Mouse (Mus musculus) gastrocnemius, postnatal 4 days (tissue): ENCODE measurements around the gene Tnpo2. TPM values are rescaled to one million over a fixed set of nuclear protein-coding genes. Genes with fewer than 3 reads are reported as not detected.

ENCODE experiments used
- DNase-seq, 2 experiments: peaks; one replicate each; pipeline ENCODE4 v3.0.0; 2021 to 2022; ENCODE audit warnings: low spot score in 2 of 2, mixed read lengths in 2 of 2
- total RNA-seq, 2 experiments: library from RNA; stranded (reverse); gene quantifications; 2 replicates each; pipeline ENCODE4 v1.2.3; 2021

Gene Tnpo2
- total RNA-seq, 2 experiments from 2014 or later: 42.8 to 46.7 TPM

DNA sequence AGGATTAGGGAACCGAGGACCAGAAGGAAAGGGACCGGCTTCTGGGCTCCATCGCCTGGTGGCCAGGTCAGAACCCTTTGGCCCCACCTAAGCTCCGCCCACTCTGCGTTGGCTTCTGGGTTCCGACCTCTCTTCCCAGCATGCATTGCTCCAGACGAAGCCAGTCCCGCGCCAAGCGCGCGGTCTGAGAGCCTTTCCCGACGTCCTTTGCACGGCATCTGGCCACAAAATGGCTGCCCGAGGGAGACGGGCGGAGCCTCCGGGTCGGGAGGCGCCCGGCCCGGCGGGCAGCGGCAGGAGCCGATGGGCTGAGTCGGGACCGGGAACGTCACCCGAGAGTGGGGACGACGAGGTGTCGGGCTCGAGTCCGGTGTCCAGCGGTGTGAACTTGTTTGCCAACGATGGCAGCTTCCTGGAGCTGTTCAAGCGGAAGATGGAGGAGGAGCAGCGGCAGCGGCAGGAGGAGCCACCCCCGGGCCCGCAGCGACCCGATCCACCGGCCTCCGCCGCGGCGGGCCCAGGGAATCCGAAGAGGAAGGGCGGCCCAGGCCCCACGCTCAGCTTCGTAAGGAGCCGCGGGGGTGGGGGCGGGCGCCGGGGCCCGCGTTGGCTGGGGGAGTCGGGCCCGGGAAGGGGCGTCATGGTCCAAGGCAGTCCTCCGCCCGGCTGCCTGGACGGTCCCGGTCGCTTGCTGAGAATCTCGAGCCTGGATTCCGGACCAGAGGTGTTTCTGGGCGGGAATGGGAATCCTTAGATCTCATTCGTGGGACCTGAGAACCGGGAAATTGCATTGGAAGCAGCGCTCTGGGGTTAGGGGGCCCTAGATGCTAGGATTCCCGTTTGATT is 9.8 kb upstream of the Tnpo2 start, which contains the start of gene Trir:
Trir (plus strand) TSS at position 154 of the 846 bp plus-strand sequence.
- peak; percentile 91 to 97 for DNase-seq

DNA sequence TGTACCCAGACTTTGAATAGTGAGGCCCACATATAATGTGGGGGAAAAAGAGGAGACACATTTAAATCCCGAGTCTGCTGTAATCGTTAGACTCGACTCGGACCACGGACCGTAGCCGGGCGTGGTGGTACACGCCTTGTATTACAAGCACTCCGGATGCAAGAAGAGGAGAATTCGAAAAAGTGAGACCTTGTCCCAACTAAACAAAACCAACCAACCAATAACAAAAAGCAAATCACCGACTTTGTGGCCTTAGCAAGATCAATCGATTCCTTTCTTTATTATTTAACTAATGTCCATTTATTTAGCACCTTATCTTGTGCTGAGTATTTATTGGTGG is 9.2 kb upstream of the Tnpo2 start:
- DNase-seq: no peak

DNA sequence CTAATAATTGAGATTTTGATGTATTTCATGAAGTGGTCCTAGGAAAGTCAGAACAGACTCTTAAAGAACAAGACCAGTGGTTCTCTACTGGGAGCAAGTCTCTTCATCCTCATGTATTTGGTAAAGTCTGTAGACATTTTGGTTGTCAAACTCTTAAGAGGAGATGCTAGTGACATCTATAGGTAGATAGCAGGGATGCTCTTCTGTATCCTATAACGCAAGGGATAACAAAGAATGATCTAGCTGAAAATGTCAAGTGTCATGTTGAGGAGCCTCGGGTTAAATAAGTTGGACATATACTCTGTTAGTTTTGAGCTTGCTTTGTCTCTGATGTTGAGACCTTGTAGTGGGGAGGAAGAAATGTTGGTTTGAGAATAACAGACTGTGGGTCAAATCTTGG is 8.8 kb upstream of the Tnpo2 start:
- no peak for DNase-seq

- DNase-seq: no peak
Measured at GRCm38 (mm10) chr8:85029271-85029670, 7.4 kb upstream of the Tnpo2 start.

DNA sequence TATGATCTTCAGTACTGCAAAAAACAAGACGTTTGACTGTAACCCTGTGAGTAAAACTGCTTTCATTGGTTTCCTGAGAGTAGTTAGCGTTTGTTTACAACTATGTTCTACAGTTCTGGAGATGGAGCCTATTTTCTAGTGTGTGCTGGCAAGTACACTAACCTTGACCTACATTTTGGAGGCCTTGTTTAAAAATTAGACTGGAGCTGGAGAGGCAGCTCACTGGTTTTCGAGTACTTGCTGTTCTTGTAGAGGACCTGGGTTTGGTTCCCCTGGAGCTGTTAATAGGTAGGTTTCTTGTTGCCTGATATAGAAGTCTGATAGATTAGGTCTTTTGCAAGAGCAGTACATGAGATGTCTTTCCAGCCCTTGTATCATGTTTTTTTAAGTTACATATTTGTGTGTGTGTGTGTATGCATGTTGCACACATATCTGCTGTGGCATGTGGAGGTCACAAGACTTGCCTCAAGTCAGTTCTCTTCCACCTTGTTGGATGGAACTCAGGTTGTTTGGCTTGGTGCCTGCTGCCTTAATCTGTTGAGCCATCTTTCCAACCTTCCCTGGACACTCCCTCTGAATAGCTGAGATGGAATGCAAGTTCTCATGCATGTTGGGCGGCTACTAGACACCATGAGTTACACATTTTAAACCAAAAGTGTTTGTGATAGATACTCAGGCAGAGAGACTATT is 3.9 kb upstream of the Tnpo2 start:
- no peak for DNase-seq

GRCm38 (mm10) chr8:85033867-85034266 is 2.8 kb upstream of the Tnpo2 start:
- no peak for DNase-seq

DNA sequence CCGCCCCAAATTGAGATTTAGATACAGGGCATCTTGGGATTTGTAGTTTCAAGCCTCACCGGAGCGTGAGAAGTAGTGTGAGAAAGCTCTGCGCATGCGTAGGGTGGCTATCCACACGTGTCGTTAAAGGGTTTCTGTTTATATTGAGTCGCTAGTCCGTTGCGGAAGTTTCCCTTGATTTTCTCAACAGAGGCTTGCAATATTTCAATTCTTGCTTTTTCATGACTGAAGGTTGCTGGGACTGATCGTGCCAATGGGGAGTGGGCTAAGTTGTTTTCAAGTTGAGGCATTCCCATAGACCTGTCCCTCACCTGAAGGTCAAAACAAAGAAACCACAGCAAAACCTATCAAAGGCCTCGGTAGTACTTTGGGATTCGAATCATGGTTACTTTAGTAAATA is 2.0 kb upstream of the Tnpo2 start:
- DNase-seq: peak in 1 of 2 experiments; percentile 71

DNA sequence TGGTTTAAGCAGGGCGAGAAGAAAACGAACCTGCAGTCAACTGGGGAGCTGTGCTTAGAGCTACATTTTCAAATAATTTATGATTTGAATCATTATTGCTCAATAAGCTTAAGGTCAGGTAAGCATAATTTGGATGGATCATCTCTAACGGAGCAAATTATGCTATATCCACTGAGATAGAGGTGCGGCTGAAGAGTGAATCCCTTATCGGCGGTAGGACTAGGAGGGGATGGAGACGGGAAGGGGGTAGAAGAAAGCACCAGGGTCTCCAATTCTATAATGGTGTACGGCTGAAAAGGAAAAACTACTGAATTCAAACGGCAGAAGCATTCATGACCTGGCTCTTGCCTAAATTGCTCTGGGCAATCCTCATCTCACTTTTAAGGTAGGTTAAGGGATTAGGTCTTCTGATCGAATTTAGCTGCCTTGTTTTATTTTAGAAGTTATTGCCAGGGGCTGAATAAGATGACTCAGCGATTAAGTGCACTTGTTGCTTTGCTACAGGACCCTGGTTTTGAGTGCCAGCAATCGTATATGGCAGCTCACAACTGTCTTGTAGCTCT is 1.5 kb upstream of the Tnpo2 start:
- no peak for DNase-seq

GRCm38 (mm10) chr8:85035728-85036310 is 896 bp upstream of the Tnpo2 start:
- no peak for DNase-seq

DNA sequence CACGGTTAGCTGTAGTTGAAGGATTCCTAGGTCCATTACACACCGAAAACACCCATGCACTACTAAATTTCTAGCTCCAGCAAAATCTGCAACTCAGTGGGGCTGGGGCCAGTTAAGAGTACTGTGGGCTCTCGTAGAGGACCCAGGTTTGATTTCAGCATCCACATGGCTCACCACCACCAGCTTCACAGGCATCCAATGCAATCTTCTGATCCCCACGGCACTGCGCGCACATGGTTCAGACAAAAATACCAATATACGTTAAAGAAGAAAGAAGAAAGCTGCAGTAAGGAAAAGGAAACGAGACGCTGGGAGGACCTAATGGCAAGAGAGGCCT is 366 bp upstream of the Tnpo2 start:
- no peak for DNase-seq

DNA sequence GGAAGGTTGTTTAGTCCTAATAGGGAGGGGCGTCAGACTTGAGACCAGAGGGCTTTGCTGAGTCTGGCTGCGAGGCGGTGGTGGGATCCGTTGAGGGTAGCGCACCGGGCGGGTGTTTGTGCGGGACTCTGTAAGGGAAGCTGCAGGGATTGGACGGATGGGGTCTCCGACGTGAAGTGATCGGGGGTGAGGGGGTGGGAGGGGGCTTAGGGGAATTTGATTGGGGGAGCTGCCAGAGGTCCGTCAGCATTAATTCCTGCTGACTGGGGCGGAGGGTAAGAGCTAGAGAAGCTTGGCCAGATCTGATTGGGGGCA is 608 bp downstream of the Tnpo2 start:
- no peak for DNase-seq

DNA sequence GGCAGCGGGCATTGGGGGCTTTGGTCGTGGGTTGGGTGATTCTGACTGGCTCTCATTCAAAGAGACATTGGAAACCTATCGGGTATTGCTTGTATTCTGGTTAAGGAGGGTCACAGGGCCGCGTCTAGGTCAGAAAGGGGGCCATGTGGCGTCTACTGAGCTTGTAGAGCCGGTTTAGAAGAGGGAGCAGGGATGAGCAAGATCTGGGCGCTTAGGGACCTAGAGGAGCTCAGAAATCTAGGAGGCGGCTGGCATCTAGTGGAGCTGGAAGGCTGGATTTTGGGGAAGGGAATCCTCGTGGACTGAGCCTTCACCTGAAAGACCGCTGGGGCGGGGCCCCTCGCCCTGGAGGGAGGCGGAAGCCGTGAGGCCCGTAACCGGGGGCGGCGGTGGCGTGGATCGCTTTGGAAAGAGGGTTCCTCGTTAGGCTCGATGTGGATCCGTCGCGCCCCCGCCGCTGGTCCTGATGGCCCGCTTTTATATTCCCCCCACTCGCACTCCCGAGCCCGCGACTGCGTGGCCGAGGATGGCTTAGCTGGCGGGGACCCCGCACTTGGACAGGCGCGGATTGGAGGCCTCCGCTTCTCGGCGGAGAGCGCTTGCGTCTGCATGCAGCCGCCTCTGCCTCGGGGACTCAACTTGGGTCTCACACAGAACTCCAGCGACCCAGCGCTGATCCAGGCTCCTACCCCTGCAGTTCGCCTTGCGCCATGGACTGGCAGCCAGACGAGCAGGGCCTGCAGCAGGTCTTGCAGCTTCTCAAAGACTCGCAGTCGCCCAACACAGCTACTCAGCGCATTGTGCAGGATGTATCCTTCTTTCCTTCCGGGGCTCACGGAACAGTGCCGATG is 1.2 kb downstream of the Tnpo2 start:
- DNase-seq: peak in 1 of 2 experiments; percentile 56

- DNase-seq: no peak
Measured at GRCm38 (mm10) chr8:85043619-85044018, 6.9 kb downstream of the Tnpo2 start.

GRCm38 (mm10) chr8:85057367-85057766 is 20.7 kb downstream of the Tnpo2 start:
- no peak for DNase-seq

DNA sequence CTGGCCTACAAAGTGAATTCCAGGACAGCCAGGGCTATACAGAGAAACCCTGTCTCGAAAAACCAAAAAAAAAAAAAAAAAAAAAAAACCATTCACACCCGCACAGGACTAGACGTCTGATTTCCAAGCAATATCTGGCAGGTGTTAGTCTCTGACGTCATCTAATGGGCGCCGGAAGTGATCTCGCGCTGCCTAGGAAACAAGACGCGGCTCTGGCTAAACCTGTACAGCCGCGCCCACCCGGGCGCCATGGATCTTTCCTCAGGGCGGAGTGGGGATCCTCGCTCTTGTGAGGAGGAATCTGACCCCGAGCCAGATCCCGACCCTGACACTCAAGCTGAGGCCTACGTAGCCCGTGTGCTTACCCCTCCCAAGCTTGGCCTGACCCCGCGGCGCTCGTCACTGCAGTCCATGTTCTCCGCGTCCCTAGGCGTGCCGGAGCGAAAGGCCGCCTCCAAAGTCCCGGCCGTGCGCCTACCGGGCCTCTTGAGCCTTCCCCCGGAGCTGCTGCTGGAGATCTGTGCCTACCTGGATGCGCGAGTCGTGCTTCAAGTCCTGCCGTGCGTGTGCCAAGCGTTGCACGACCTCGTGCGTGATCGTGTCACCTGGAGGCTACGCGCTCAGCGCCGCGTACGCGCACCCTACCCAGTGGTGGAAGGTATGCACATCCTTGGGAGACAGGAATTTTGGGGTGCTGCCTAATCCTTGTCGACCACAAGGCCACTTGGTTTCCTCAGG is 23.3 kb downstream of the Tnpo2 start, which contains the start of gene Fbxw9:
Fbxw9 (plus strand) TSS at position 177 of the 738 bp plus-strand sequence.
- DNase-seq: peak; percentile 74 to 83

GRCm38 (mm10) chr8:85062603-85063002 is 25.9 kb downstream of the Tnpo2 start:
- DNase-seq: no peak

DNA sequence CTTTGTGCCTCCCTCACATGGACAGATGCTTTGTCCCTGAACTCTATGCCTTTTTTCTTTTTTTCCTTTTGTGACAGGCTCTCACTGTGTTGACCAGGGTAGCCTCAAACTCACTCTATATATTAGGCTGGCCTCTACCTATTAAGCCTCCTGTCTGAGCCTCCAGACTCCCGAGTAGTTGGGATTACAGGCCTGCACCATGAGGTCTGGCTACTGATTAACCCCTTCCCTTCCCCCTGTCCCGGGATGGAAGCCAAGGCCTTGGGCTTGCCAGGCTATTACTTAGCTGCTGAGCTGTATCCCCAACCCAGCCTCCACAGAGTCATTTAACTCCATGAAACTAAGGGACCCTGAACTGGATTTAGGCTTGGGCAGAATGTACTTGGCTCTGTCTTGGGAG is 28.5 kb downstream of the Tnpo2 start:
- no peak for DNase-seq

DNA sequence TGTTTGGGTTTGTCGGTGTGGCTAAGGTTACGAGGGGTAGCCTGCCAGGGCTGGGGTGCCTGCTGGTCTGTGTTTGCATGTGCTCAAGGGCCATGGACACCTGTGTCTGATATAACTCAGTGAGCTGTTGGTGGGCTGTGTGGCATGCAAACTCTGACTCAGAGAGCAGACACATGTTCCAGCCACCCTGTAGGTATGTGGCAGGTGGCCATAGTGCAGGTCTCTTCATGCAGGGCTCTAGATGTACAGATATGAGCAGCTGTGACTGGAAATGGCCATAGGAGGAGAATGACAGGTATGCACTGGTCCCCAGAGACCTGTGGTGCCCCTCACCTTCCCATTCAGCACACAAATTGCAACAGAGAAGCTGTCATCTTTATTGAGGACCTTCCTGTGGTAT is 30.4 kb downstream of the Tnpo2 start:
- no peak for DNase-seq

DNA sequence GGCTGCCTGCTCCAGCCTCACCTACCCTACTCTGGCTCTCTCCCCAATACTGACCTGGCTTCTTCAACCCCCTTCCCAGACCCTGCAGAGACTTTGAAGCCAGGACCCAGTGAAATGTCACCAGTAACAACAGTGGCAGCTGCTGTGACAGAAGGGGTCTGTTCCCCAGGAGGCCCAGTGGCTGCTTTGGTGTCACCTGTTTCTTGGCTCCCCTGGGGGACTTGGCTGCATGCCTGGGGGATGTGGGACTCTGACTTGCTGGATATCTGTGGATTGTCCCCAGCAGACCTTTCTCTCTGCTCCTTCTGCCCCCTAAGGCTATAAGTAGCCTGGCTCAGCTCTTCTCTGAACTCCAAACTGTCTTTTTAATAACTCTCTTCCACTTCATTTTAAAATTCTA is 31.3 kb downstream of the Tnpo2 start, which contains the start of gene Gm5741:
Gm5741 (minus strand) TSS at position 1 of the 400 bp plus-strand sequence.
- DNase-seq: no peak

DNA sequence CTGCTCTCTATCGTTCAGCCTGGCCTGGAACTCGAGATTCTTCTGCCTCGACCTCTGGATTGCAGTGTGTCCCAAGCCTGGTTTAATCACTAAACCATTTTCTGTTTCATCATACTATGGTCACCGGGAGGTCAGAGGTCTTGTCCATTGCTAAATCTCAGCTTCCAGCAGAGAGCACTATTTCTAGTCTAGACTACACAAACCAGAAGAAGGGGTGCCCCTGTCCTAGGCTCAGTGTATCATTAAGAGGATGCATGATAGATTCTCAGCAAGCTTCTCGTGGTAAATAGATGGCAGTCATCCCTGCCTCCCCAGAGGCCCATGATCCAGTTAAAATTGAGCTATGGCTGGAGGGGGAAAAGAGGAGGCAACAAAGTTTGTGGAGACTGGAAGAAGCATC is 34.3 kb downstream of the Tnpo2 start:
- no peak for DNase-seq
